17 mouse cellular contexts compared by ENCODE assay signal in genomic region chr2:115070123-115070522, GRCm38 (mm10).
"Had no signal": no experiment of that assay in that cellular context is flagged by ENCODE, and none has a peak within 500 bp of the region (broad histone marks: within the 10 kb centered on the region; RNA-seq: fewer than 3 reads in every experiment).

No protein-coding gene starts in this region.

- H3K27me3 ChIP-seq: kidney, embryonic 15.5 days; liver, embryonic 12.5 days; liver, embryonic 15.5 days; lung, embryonic 15.5 days; midbrain, embryonic 12.5 days had no signal

- H3K9ac ChIP-seq: kidney, embryonic 15.5 days; limb, embryonic 13.5 days; liver, embryonic 12.5 days; liver, embryonic 15.5 days; lung, embryonic 15.5 days; midbrain, embryonic 12.5 days had no signal

- DNase-seq: kidney, adult 11 months; kidney, adult 8-10 months; kidney, postnatal 10 days; kidney, postnatal 36 days; liver; lung, adult 18-20 months; lung, postnatal 14 days; lung, postnatal 4 days; thymus, adult 18-20 months; thymus, postnatal 36 days had no signal

- H3K36me3 ChIP-seq: kidney, embryonic 15.5 days; limb, embryonic 10.5 days; limb, embryonic 13.5 days; liver, embryonic 12.5 days; liver, embryonic 15.5 days; lung, embryonic 15.5 days; midbrain, embryonic 12.5 days had no signal

- H3K27ac ChIP-seq: kidney, embryonic 15.5 days; limb, embryonic 10.5 days; limb, embryonic 13.5 days; liver, embryonic 12.5 days; liver, embryonic 15.5 days; lung, embryonic 15.5 days; midbrain, embryonic 12.5 days had no signal

- H3K4me2 ChIP-seq: kidney, embryonic 15.5 days; limb, embryonic 13.5 days; liver, embryonic 12.5 days; liver, embryonic 15.5 days; lung, embryonic 15.5 days; midbrain, embryonic 12.5 days had no signal

- H3K4me1 ChIP-seq: liver, embryonic 12.5 days; liver, embryonic 15.5 days; lung, embryonic 15.5 days had no signal

- ATAC-seq: liver, embryonic 12.5 days had no signal

- H3K9me3 ChIP-seq: kidney, embryonic 15.5 days; limb, embryonic 10.5 days; limb, embryonic 13.5 days; liver, embryonic 12.5 days; liver, embryonic 15.5 days; lung, embryonic 15.5 days; midbrain, embryonic 12.5 days had no signal

- H3K4me3 ChIP-seq: kidney, embryonic 15.5 days; limb, embryonic 10.5 days; limb, embryonic 13.5 days; liver, embryonic 12.5 days; liver, embryonic 15.5 days; lung, embryonic 15.5 days; midbrain, embryonic 12.5 days had no signal
